Mouse (Mus musculus) forebrain, embryonic 15.5 days (tissue): ENCODE measurements around the gene Tmem235. TPM values are rescaled to one million over a fixed set of nuclear protein-coding genes. Genes with fewer than 3 reads are reported as not detected.

Experiments used
- ATAC-seq: fragments of 200-750 bp; cut with Nextera tagmentation; replicated peaks from 2 replicates; pipeline ENCODE4 v1.8.0; 2017; ENCODE audit warnings: mild to moderate bottlenecking, moderate TSS enrichment, moderate library complexity
- H3K27ac ChIP-seq: fragments of 300-500 bp; sonication (generic); replicated peaks from 2 replicates; pipeline ENCODE4 v1.5.1; 2015; ENCODE audit warnings: mild to moderate bottlenecking, inconsistent platforms
- H3K27me3 ChIP-seq: fragments of 300-500 bp; sonication (generic); 2 replicates; pipeline ENCODE4 v1.6.1; 2015; ENCODE audit warnings: inconsistent platforms
- H3K36me3 ChIP-seq: fragments of 300-500 bp; sonication (generic); 2 replicates; pipeline ENCODE4 v1.6.1; 2015; ENCODE audit warnings: mild to moderate bottlenecking, inconsistent platforms
- H3K4me1 ChIP-seq: fragments of 300-500 bp; sonication (generic); 2 replicates; pipeline ENCODE4 v1.6.1; 2015; ENCODE audit warnings: inconsistent platforms
- H3K4me2 ChIP-seq: fragments of 300-500 bp; sonication (generic); replicated peaks from 2 replicates; pipeline ENCODE4 v1.6.1; 2015; ENCODE audit warnings: mild to moderate bottlenecking, inconsistent platforms
- H3K4me3 ChIP-seq: fragments of 300-500 bp; sonication (generic); 2 replicates; pipeline ENCODE4 v1.5.1; 2015; ENCODE audit warnings: mild to moderate bottlenecking, inconsistent platforms
- H3K9ac ChIP-seq: fragments of 300-500 bp; sonication (generic); replicated peaks from 2 replicates; pipeline ENCODE4 v1.6.1; 2015; ENCODE audit warnings: mild to moderate bottlenecking, inconsistent platforms
- H3K9me3 ChIP-seq: fragments of 300-500 bp; sonication (generic); 2 replicates; pipeline ENCODE4 v1.6.1; 2016; ENCODE audit warnings: inconsistent platforms
- WGBS: fragments of 180-500 bp; shearing (Covaris S2); methylation state at CpG from one replicate; pipeline ENCODE4 v1.1.7; 2015; ENCODE audit warnings: mixed read lengths; 5-methylcytosine and 5-hydroxymethylcytosine counted together
- polyA plus RNA-seq: library from polyadenylated mRNA; unstranded; fragments of >200 nt; fragmentation: Nextera tagmentation; extraction: Ambion mirVana; gene quantifications from 2 replicates; pipeline ENCODE4 v1.2.1, GENCODE M21; 2015

Tmem235 gene
- polyA plus RNA-seq, 1 experiment from 2014 or later: not detected

- WGBS: 13% methylated on average over 20 of the region's 20 CpGs
- Histone ChIP-seq H3K4me1 (peaks cover 30% of the 10 kb centered on the region), H3K9ac (no peak overlapping the region), H3K4me2 (0 out of 2 replicates have a peak overlapping the region, but pooled peaks have one; percentile 40), H3K27me3 (peaks cover 50% of the 10 kb centered on the region; the same call in 1 of the 2 replicates), H3K27ac (no peak overlapping the region), H3K4me3 (no peak overlapping the region), H3K36me3 (no peaks in the 10 kb centered on the region), H3K9me3 (no peaks in the 10 kb centered on the region)
- ATAC-seq: no peak
These were observed 27.8 kb downstream of the Tmem235 start for GRCm38 (mm10) chr11:117888168-117888852.

DNA sequence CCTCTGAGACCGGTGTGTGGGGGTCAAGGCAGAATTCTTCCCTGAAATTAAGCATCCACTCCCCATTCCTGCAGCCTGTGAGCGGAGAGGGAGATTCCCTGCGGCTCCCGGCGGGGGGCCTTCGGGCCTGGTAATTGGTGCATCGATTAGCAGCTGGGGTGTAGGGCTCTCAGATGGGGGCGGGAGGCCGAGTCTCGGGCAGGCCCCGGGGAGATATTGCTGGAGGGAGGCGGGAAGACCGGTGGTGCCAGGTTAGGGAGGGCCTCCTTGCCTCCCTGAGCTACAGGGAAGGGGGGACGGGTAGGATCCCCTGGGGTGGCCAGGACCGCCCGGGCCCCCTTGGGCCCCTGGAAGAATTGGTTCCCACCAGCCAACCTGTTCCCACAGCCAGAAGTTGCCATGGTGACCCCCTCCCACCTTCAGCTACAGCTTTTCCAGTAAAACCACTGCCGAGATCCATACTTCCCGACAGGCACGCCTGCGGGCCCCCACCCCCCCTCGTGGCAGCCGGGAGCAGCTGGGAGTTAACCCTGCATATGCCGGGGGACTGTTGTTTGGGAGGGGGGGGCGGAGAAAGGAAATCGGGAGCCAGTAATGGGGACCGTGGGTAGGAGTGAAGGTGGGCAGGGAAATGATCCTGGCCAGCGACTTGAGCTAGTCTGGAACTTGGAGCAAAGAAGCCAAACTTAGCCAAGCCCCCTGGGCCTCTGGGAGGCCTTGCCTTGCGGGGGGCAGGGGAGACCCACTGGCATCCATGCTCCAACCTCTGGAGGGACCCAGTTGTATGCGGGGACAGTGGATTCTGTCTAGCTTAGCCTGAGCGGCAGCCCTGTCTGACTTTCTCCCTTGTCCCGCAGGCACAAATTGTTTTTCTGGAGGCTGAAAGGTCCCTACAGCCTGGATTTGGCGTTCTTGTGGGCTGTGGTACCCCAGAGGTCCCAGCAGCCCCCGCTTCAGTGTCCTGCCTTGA, 28.6 kb downstream of the Tmem235 start:
- Histone ChIP-seq H3K4me1 (peaks cover 30% of the 10 kb centered on the region), H3K27ac (no peak overlapping the region; the same call in 1 of the 2 replicates), H3K4me3 (peak overlapping the region; percentile 14), H3K4me2 (peak overlapping the region; percentile 40), H3K9me3 (no peaks in the 10 kb centered on the region), H3K27me3 (peaks cover 50% of the 10 kb centered on the region; the same call in 1 of the 2 replicates), H3K9ac (0 out of 2 replicates have a peak overlapping the region, but pooled peaks have one; percentile 12), H3K36me3 (no peaks in the 10 kb centered on the region)
- 1% methylated on average over 33 of the region's 33 CpGs for WGBS
- ATAC-seq: no peak

GRCm38 (mm10) chr11:117889887-117890340, 29.4 kb downstream of the Tmem235 start:
- H3K27ac ChIP-seq: no peak overlapping the region; the same call in 1 of the 2 replicates
- H3K4me2 ChIP-seq: peak overlapping the region; percentile 40
- no peaks in the 10 kb centered on the region for H3K9me3 ChIP-seq
- no peak overlapping the region for H3K4me3 ChIP-seq
- H3K9ac ChIP-seq: 0 out of 2 replicates have a peak overlapping the region, but pooled peaks have one; percentile 0
- H3K27me3 ChIP-seq: peaks cover 50% of the 10 kb centered on the region; the same call in 1 of the 2 replicates
- H3K36me3 ChIP-seq: no peaks in the 10 kb centered on the region
- peak; percentile 77 for ATAC-seq
- WGBS: 0% methylated on average over 11 of the region's 11 CpGs
- H3K4me1 ChIP-seq: peaks cover 30% of the 10 kb centered on the region

GRCm38 (mm10) chr11:117890519-117891282, 30.1 kb downstream of the Tmem235 start:
- H3K36me3 ChIP-seq: no peaks in the 10 kb centered on the region
- no peak for ATAC-seq
- no peaks in the 10 kb centered on the region for H3K9me3 ChIP-seq
- H3K9ac ChIP-seq: no peak overlapping the region
- H3K4me2 ChIP-seq: no peak overlapping the region
- H3K4me1 ChIP-seq: peaks cover 30% of the 10 kb centered on the region
- no peak overlapping the region for H3K4me3 ChIP-seq
- H3K27ac ChIP-seq: no peak overlapping the region
- WGBS: 17% methylated on average over 13 of the region's 13 CpGs
- peaks cover 49% of the 10 kb centered on the region; the same call in 1 of the 2 replicates for H3K27me3 ChIP-seq

GRCm38 (mm10) chr11:117891581-117892175, 31.1 kb downstream of the Tmem235 start:
- Histone ChIP-seq H3K9ac (no peak overlapping the region), H3K4me1 (peaks cover 30% of the 10 kb centered on the region), H3K27me3 (peaks cover 44% of the 10 kb centered on the region; the same call in 1 of the 2 replicates), H3K9me3 (no peaks in the 10 kb centered on the region), H3K27ac (no peak overlapping the region), H3K4me2 (no peak overlapping the region), H3K36me3 (no peaks in the 10 kb centered on the region), H3K4me3 (no peak overlapping the region)
- WGBS: 93% methylated on average over 19 of the region's 19 CpGs
- ATAC-seq: no peak

DNA sequence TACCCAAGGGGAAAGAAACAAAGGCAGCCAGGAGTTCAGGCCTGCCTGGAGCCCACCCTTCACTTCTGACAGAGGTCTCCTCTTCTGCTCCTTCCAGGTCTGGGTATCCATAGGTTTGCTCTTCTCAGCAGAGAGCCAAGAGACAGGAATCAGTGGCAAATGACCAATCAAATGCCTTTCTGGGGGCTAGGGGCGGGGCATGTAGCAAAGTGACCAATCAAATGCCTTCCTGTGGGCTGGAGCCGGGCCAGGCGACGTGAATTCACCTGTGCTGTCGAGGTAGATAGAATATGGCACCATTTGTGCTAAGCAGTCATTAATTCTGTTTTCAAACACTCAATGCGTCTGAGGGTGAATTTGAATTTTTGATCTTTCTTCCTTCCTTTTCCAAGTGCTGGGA, 31.6 kb downstream of the Tmem235 start:
- Histone ChIP-seq H3K4me3 (no peak overlapping the region), H3K4me1 (peaks cover 30% of the 10 kb centered on the region), H3K27ac (no peak overlapping the region), H3K9me3 (no peaks in the 10 kb centered on the region), H3K27me3 (peaks cover 44% of the 10 kb centered on the region; the same call in 1 of the 2 replicates), H3K4me2 (no peak overlapping the region), H3K9ac (no peak overlapping the region), H3K36me3 (no peaks in the 10 kb centered on the region)
- ATAC-seq: no peak
- 69% methylated on average over 6 of the region's 6 CpGs for WGBS

- peaks cover 15% of the 10 kb centered on the region for H3K4me1 ChIP-seq
- H3K4me3 ChIP-seq: no peak overlapping the region
- H3K27me3 ChIP-seq: peaks cover 25% of the 10 kb centered on the region; the same call in 1 of the 2 replicates
- no peak overlapping the region for H3K4me2 ChIP-seq
- WGBS: 64% methylated on average over 10 of the region's 10 CpGs
- no peak for ATAC-seq
- H3K9ac ChIP-seq: no peak overlapping the region
- no peak overlapping the region for H3K27ac ChIP-seq
- no peaks in the 10 kb centered on the region for H3K36me3 ChIP-seq
- no peaks in the 10 kb centered on the region for H3K9me3 ChIP-seq
These were observed 34.1 kb downstream of the Tmem235 start for GRCm38 (mm10) chr11:117894676-117895075.

- WGBS: 36% methylated on average over 2 of the region's 2 CpGs
These were observed 36.0 kb downstream of the Tmem235 start for GRCm38 (mm10) chr11:117896533-117896932.

GRCm38 (mm10) chr11:117902282-117902681, 41.7 kb downstream of the Tmem235 start:
- 65% methylated on average over 2 of the region's 2 CpGs for WGBS
- Histone ChIP-seq H3K27ac (no peak overlapping the region), H3K4me2 (no peak overlapping the region), H3K9me3 (no peaks in the 10 kb centered on the region), H3K4me1 (no peaks in the 10 kb centered on the region), H3K27me3 (no peaks in the 10 kb centered on the region), H3K9ac (no peak overlapping the region), H3K36me3 (no peaks in the 10 kb centered on the region), H3K4me3 (no peak overlapping the region)
- ATAC-seq: no peak

More at GRCm38 (mm10) chr11:117896533-117896932, 36.0 kb downstream of the Tmem235 start:
- no peaks in the 10 kb centered on the region for H3K4me1 ChIP-seq
- no peak overlapping the region for H3K27ac ChIP-seq
- no peak overlapping the region for H3K4me2 ChIP-seq
- H3K27me3 ChIP-seq: peaks cover 13% of the 10 kb centered on the region; the same call in 1 of the 2 replicates
- no peak overlapping the region for H3K4me3 ChIP-seq
- no peaks in the 10 kb centered on the region for H3K36me3 ChIP-seq
- H3K9me3 ChIP-seq: no peaks in the 10 kb centered on the region
- no peak overlapping the region for H3K9ac ChIP-seq
- ATAC-seq: no peak

GRCm38 (mm10) chr11:117904442-117904841, 43.9 kb downstream of the Tmem235 start:
- ATAC-seq: no peak
- H3K27me3 ChIP-seq: no peaks in the 10 kb centered on the region
- H3K36me3 ChIP-seq: no peaks in the 10 kb centered on the region
- no peaks in the 10 kb centered on the region for H3K9me3 ChIP-seq
- no peak overlapping the region for H3K27ac ChIP-seq
- H3K4me3 ChIP-seq: no peak overlapping the region
- no peaks in the 10 kb centered on the region for H3K4me1 ChIP-seq
- 85% methylated on average over 8 of the region's 8 CpGs for WGBS
- no peak overlapping the region for H3K4me2 ChIP-seq
- no peak overlapping the region for H3K9ac ChIP-seq

- H3K27ac ChIP-seq: no peak overlapping the region
- H3K27me3 ChIP-seq: no peaks in the 10 kb centered on the region
- ATAC-seq: no peak
- WGBS: 96% methylated on average over 8 of the region's 8 CpGs
- H3K9ac ChIP-seq: no peak overlapping the region
- H3K4me2 ChIP-seq: no peak overlapping the region
- no peak overlapping the region for H3K4me3 ChIP-seq
- H3K36me3 ChIP-seq: no peaks in the 10 kb centered on the region
- H3K9me3 ChIP-seq: no peaks in the 10 kb centered on the region
- H3K4me1 ChIP-seq: no peaks in the 10 kb centered on the region
These were observed 48.8 kb downstream of the Tmem235 start for GRCm38 (mm10) chr11:117909337-117909736.
